Mouse (Mus musculus) heart, adult 18-20 months (tissue): ENCODE measurements around the gene Creb1. TPM values are rescaled to one million over a fixed set of nuclear protein-coding genes. Genes with fewer than 3 reads are reported as not detected.

ENCODE experiments used
- DNase-seq, 2 experiments: peaks; one replicate each; pipeline ENCODE4 v3.0.0; 2021 to 2022; ENCODE audit warnings: mixed read lengths in 1 of 2
- long read RNA-seq, 2 experiments: library from polyadenylated mRNA; stranded (forward); transcript quantifications; one replicate each; pipeline ENCODE4 v2.0.0; 2021
- total RNA-seq, 2 experiments: library from RNA; stranded (reverse); gene quantifications; 2 replicates each; pipeline ENCODE4 v1.2.3; 2021

The Creb1 gene
- total RNA-seq, result 10 to 100 TPM; 24.2 to 27.4 TPM
- long read RNA-seq, experiment 1, full-length matches to known transcripts, result 2 of 7 reads
- long read RNA-seq, experiment 1, partial matches to known transcripts, result 2 of 7 reads
- long read RNA-seq, experiment 1, other reads (novel, unspliced or antisense), result 3 of 7 reads
- long read RNA-seq, experiment 2, partial matches to known transcripts, result 0 of 4 reads
- long read RNA-seq, experiment 2, other reads (novel, unspliced or antisense), result 4 of 4 reads

- DNase-seq, result peak; percentile 98
These were observed at the start of gene Creb1 for GRCm38 (mm10) chr1:64532589-64533470. Gene Creb1, plus strand, starts transcription at chr1:64532645.

GRCm38 (mm10) chr1:64488521-64489029 lies 43.9 kb upstream of the Creb1 start:
- no peak for DNase-seq

DNA sequence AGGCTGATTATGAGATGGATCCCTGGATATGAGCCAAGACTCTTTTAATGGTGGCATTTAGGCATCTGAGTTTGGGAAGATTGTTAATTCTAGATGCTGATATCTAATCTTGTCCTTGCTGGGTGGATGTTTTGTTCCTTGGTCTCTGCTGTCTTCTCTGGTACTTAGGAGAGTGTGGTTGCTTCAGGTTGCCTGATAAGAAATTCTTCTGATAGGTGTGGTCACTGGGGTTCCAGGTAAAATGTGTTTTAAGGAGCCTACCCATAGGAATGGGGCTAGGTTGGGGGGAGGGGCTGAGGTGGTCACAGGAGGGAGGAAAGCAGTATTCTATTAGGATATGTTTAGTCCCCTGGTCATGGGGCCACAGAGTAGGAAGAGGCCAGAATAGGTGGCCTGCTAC lies 35.6 kb upstream of the Creb1 start:
- no peak for DNase-seq

- DNase-seq, result no peak
These were observed 30.9 kb upstream of the Creb1 start for GRCm38 (mm10) chr1:64501382-64502140.

- no peak for DNase-seq
These were observed 23.9 kb upstream of the Creb1 start for GRCm38 (mm10) chr1:64508479-64509096.

DNA sequence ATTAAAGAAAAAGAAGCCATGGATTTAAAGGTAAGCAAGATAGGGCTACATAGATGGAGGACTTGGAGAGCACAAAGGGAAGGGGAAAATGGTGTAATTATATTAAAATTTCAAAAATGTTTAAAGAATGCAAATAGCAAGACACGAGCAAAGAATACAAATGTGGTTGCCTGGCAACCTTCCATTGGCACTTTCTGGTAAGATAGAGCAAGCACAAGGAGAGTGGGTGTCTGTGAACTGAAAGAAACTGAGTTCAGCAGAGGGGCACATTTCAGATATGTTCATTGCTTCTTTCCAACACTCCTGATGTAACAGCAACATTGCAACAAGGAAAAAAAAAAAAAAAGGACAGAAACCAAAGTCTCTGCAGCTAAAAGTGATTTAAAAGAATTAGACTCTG lies 22.8 kb upstream of the Creb1 start:
- DNase-seq, result no peak

- no peak for DNase-seq
These were observed 18.3 kb upstream of the Creb1 start for GRCm38 (mm10) chr1:64514184-64514583.

DNA sequence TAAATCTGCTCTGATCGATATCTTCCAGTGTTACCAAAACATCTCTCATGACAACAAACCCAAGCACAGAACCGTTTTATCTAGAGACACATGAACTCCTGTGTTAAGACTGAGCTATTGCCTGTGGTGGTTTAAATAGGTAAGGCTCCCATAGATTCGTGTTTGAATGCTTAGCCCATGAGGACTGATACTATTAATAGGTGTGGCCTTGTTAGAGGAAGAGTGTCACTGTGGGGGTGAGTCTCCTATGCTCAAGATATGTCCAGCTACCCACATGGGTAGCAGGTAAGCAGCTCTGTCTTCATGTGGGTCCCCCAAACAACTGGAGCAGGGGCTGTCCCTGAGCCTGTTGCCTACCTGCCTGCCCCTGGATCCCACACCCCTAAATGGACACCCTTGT lies 15.9 kb upstream of the Creb1 start:
- peak in 1 of 2 experiments; percentile 33 for DNase-seq

DNA sequence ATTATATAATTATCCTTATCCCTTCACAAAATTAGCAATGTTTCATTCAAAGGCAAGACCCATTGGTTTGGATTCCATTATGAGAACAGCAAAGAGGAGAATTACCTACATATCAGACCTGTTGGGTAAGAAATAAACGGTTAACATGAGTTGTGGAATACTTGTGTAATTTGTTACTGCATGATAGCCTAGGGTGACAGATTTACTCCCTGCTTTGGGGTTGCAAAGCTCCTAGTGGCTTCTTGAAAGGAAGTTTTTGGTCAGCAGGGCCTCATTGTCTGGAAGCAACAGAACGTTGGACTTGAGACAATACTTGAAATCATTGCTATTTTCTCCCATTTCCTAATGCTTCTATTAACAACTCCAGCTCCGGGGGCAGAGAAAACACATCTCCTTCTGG lies 14.0 kb upstream of the Creb1 start:
- DNase-seq, result no peak

DNA sequence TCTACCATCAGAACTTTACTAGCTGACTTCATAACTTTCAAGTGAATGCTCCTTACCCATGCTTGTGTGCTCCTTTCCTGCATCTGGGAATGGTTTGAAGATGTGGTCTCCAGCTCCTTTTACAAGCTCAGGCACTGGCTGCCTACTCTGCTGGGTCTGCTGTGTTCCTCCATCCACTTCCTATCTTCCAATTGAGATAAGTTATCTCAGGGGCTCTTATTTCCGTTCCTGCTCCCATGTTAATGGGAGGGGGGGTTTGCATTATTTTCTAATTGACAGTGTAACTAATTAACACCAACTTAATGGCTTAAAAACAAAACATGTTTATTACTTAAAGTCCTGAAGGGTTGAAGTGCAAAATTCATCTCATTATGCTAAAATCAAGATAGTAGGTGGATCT lies 13.1 kb upstream of the Creb1 start:
- no peak for DNase-seq

GRCm38 (mm10) chr1:64519901-64520300 lies 12.5 kb upstream of the Creb1 start:
- no peak for DNase-seq

DNA sequence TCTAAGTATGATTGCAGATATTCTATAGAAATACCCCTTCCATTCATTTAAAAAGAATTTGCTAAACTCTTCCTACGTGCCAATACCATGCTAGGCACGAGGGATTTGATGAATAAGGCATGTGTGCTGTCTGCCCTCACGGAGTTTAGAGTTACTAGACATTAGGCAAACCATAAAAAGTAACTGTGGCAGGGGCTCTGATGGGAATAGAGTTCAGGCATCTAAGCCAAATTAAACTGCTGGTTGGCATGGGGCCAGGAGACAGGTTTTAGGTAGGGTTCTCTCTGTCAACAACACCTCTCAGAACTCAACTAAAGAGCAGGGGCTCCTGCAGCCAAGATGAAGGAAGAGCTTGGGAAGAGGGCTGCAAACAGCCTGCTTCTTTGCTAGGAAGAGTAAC lies 10.7 kb upstream of the Creb1 start:
- DNase-seq, result no peak

DNA sequence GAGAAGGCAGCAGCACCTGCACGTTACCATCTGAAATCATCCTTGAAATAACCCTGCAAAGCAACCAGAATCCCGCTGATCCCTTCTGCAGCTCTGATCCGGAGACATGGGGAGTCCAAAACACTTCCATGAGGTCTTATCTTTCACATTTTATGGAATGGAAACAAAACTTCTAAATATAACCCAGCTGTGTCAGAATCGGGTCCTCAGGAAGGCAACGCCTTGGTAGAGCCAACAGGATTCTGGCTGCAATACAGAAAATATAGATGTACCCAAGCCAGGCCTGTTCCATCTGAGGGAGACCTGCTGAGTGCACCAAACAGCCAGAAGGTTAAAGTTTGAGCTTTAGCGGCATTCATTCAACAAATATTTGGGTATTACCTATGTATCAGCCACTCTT lies 9.8 kb upstream of the Creb1 start:
- DNase-seq, result peak; percentile 44 to 52

DNA sequence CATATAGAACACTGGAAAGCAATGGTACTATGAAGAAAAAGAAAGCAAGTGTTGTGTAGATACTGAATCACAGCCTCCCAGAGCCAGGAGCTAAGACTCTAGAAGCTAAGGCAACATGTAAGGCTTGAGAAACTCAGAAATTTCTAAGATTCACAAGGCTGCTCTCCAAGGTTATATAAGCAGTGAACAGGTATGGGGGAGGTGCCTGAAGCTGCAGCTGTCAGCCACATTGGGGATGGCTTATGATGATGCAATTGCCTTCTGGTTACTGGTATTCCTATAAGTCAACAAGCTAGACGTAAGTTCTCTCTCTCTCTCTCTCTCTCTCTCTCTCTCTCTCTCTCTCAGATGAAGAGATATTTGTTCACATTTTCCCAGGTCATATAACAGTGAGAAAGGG lies 9.3 kb upstream of the Creb1 start:
- DNase-seq, result no peak

DNA sequence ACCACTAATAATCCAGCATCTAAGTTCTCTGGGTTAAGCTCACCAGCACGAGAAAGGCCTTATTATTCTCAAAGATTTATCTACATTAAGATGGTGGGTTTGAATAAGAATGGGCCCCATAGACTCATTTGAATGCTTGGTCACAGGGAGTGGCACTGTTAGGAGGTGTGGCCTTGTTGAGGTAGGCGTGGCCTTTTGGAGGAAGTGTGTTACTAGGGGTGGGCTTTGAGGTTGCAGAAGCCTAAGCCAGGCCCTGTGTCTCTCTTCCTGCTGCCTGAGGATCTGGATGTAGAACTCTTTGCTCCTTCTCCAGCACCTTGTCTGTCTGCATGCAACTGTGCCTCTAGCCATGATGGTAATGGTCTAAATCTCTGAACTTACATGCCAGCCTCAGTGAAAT lies 7.8 kb upstream of the Creb1 start:
- DNase-seq, result no peak

- DNase-seq, result no peak
These were observed 4.8 kb upstream of the Creb1 start for GRCm38 (mm10) chr1:64527626-64528025.

GRCm38 (mm10) chr1:64529781-64530315 lies 2.6 kb upstream of the Creb1 start:
- no peak for DNase-seq

DNA sequence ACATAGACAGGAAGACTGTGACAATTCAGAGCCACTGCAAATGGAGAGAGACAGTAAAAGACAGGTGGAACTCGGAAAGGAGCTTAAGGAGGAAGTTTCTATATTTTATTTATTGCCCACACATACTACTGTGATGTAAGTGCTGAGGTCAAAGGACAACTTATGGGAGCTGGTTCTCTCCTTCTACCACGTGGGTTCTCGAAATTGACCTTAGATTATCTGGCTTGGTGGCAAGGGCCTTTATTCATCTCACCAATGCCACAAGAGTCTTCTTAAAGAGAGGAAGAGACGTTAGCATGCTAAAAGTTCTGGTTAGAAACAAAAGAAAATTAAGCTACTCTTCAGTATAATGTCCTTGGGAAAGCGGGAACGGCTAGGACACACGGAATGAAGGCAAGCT lies 897 bp upstream of the Creb1 start:
- no peak for DNase-seq

GRCm38 (mm10) chr1:64532067-64532523 lies 350 bp upstream of the Creb1 start:
- DNase-seq, result no peak

DNA sequence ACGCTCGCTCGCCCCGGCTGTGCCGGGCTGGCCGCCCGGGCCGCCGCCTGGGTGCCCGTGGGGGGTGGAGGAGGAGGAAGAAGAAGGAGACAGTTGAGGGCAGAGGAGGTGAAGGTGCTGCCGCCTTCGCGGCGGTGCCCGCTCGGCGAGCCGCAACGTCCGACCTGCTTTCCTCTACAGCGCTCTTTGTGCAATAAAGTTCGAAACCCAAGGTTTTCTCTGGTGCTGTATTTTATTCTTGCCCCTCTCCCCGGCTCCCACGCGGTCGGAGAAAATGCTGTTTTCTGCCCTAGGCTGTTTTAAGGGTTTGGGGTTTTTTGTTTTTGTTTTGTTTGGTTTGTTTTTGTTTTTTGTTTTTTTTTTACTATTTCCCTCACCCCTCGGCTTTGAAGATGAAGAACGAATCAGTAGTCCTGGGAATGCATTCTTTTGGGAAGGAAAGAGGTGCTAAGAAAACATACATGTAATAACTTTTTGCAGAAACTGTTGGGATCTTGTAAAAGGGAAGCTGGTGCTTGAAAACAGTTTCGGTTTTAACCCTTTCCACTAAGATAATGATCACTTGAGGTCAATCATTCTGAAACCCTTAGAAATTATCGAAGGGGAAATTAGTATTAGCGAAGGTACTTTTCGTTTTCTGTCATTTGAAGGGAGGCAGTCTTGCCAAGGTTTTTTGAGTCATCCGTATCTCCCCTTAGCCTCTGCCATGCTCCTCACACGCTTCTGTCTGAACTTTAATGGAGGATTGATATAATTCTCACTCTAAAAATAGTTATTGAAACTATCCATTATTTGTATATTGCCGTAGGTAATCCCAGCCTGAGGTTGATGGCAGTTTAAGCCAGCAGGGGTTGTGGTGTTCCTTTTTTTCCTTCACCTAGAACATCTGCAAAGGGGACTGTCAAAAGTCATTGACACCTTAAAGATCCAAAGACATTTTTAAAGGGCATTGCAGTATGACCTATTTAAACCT lies 1.3 kb downstream of the Creb1 start:
- peak; percentile 66 to 69 for DNase-seq
